Mouse (Mus musculus) c-Kit-positive CD71-positive TER-119-positive erythroid progenitor cells, embryonic 14.5 days (primary cell): ENCODE results near the gene Mybbp1a.
A peak's percentile ranks its signal among the peaks of the same experiment; 100 is the strongest.

Source experiments
- DNase-seq: peaks from one replicate; pipeline ENCODE4 v3.0.0-alpha.2; 2013; ENCODE audit warnings: low spot score

The Mybbp1a gene

GRCm38 (mm10) chr11:72446311-72447105 lies 5.4 kb downstream of the Mybbp1a start:
- no peak for DNase-seq

GRCm38 (mm10) chr11:72447475-72447874 lies 6.3 kb downstream of the Mybbp1a start:
- no peak for DNase-seq

- no peak for DNase-seq
These were observed 11.0 kb downstream of the Mybbp1a start for GRCm38 (mm10) chr11:72452140-72452665.

GRCm38 (mm10) chr11:72453105-72453953 lies 12.2 kb downstream of the Mybbp1a start:
- no peak for DNase-seq

GRCm38 (mm10) chr11:72455694-72456093 lies 14.5 kb downstream of the Mybbp1a start:
- no peak for DNase-seq

GRCm38 (mm10) chr11:72457995-72458496 lies 16.9 kb downstream of the Mybbp1a start:
- no peak for DNase-seq

- no peak for DNase-seq
These were observed 17.3 kb downstream of the Mybbp1a start for GRCm38 (mm10) chr11:72458502-72458901.

- DNase-seq = no peak
These were observed 20.4 kb downstream of the Mybbp1a start for GRCm38 (mm10) chr11:72461500-72461981.

GRCm38 (mm10) chr11:72464821-72465220 lies 23.7 kb downstream of the Mybbp1a start:
- DNase-seq = no peak

GRCm38 (mm10) chr11:72465978-72466693 lies 25.0 kb downstream of the Mybbp1a start:
- DNase-seq = no peak

- peak; percentile 43 for DNase-seq
These were observed 25.7 kb downstream of the Mybbp1a start for GRCm38 (mm10) chr11:72466694-72467507.

GRCm38 (mm10) chr11:72468525-72468924 lies 27.4 kb downstream of the Mybbp1a start:
- DNase-seq = no peak

GRCm38 (mm10) chr11:72469217-72469616 lies 28.1 kb downstream of the Mybbp1a start:
- no peak for DNase-seq

- no peak for DNase-seq
These were observed 28.8 kb downstream of the Mybbp1a start for GRCm38 (mm10) chr11:72470004-72470403.

GRCm38 (mm10) chr11:72471381-72471780 lies 30.2 kb downstream of the Mybbp1a start:
- no peak for DNase-seq

GRCm38 (mm10) chr11:72473540-72473939 lies 32.4 kb downstream of the Mybbp1a start:
- DNase-seq = no peak

- DNase-seq = no peak
These were observed 33.8 kb downstream of the Mybbp1a start for GRCm38 (mm10) chr11:72474926-72475325.

GRCm38 (mm10) chr11:72475408-72475807 lies 34.3 kb downstream of the Mybbp1a start:
- DNase-seq = no peak

GRCm38 (mm10) chr11:72476074-72476625 lies 35.0 kb downstream of the Mybbp1a start:
- DNase-seq = no peak

- no peak for DNase-seq
These were observed 36.0 kb downstream of the Mybbp1a start for GRCm38 (mm10) chr11:72477182-72477581.

GRCm38 (mm10) chr11:72477653-72478052 lies 36.5 kb downstream of the Mybbp1a start:
- DNase-seq = no peak
